In genomic region chr13:37963354-37964007, GRCm38 (mm10) we compare ENCODE assay signal across 8 mouse cellular contexts. TPM values are rescaled to one million over a fixed set of nuclear protein-coding genes. Genes with fewer than 3 reads are reported as not detected.
DNase-seq lines count a peak whose midpoint lies in the region.

No protein-coding gene starts in this region.

- DNase-seq in adrenal gland, adult (ENCODE audit: inconsistent age in 2 of 2, low spot score in 1 of 2): peak; percentile 79 to 93
- DNase-seq in embryo, embryonic 10 days (ENCODE audit: low spot score): peak; percentile 93
- peak; percentile 77 for DNase-seq in gastrocnemius, postnatal 14 days
- DNase-seq in induced T-regulatory cell, adult 2 months (ENCODE audit: low read depth): peak; percentile 91
- peak; percentile 51 to 56 for DNase-seq in left cerebral cortex, adult 8-10 months (ENCODE audit: low spot score in 2 of 2)
- DNase-seq in right cerebral cortex, adult 18-20 months: peak; percentile 77
- DNase-seq in yolk sac, embryonic 10.5 days (ENCODE audit: low spot score): peak; percentile 73

- no peaks in the 10 kb centered on the region for H3K9me3 ChIP-seq in megakaryocyte, embryonic 14.5 days

- H3K4me1 ChIP-seq in megakaryocyte, embryonic 14.5 days: peaks cover 67% of the 10 kb centered on the region

- peak overlapping the region; percentile 91 for H3K4me3 ChIP-seq in megakaryocyte, embryonic 14.5 days (replicated peaks)

- H3K36me3 ChIP-seq in megakaryocyte, embryonic 14.5 days (replicated peaks; ENCODE audit: low read length): no peaks in the 10 kb centered on the region

- intact Hi-C loops in gastrocnemius, postnatal 14 days (cut with DNase I; ENCODE audit: low total_unique reads): no loop called here

- H3K27me3 ChIP-seq in megakaryocyte, embryonic 14.5 days (replicated peaks): no peaks in the 10 kb centered on the region

RNA-seq across cellular contexts. Expression of gene Ssr1, which starts 30.5 kb away (rescaled TPM):
- total RNA-seq in gastrocnemius, postnatal 14 days (2021): 10 to 100 TPM; 54.3 to 58.5 TPM
- total RNA-seq in left cerebral cortex, adult 8-10 months (2022): 100 to 1,000 TPM in 2 of 4 experiments, 10 to 100 TPM in 2; 96.9 to 110 (median 100) TPM
- 3.7 and 29.4 TPM in 2 replicates for polyA plus RNA-seq in megakaryocyte, embryonic 14.5 days (2012; ENCODE audit: insufficient read depth, low replicate concordance)

Comparison
In these comparisons a context has a peak if more than half of its experiments do, and no peak if none do; other contexts are left out.
1. Peak in every context shown above with its lines: DNase-seq and H3K4me3 ChIP-seq.